Mouse (Mus musculus) megakaryocyte, embryonic 14.5 days (primary cell): ENCODE results near the gene Ankrd54.

Experiments used
- FLI1 ChIP-seq: IDR thresholded peaks from 2 replicates; pipeline ENCODE4 v1.6.1; 2012; ENCODE audit warnings: low read length, inconsistent platforms, mixed read lengths
- GATA1 ChIP-seq: IDR thresholded peaks from 3 replicates; pipeline ENCODE4 v1.6.1; 2012; ENCODE audit warnings: mixed read lengths, low read length, inconsistent platforms, borderline replicate concordance

GRCm38 (mm10) chr15:79050160-79050845, 12.4 kb downstream of the Ankrd54 start:
- no peak for TF ChIP-seq GATA1
- TF ChIP-seq FLI1: no peak
